Mouse (Mus musculus): Measurements from ENCODE around the gene Cep135.

The Cep135 gene

DNA sequence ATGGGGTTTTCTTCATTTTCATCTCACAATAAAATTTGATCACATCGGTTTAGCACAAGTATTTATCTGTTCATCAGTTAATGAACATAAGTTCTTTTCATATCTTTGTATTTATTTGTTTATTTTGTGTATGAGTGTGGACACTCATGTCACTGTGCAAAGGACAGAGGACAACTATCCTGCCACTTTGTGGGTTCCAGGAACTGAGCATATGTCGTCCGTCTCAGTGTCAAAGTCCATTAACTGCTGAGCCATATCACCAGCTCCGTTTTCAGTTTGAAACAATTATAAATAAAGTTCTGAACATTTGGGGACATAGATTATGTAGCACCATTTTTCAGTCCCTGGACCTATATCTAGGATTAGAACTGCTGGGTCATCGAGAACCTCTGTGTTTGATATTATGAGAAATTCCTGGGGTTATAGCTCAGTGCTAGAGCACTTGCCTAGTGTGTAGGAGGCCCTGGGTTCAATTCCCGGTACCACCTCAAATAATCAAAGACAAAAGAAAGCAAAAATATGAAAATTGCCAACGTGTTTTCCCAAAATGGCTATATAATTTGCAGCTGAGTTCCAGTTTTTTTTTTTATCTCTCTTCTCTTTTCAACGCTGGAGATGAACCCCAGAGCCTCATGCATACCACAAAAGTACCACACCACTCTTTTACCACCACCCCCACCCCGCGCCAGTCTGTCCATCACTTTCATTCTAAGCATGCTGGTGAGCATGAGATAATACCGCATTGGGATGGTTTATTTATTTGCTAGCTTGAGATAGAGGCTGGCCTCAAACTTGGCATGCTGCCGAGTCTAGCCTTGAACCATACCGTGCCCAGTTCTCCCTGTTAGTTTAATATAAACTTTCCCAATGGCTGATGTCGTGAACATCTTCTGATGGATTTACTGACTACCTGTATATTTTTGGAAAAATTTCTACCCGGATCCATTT, 96.4 kb downstream of the Cep135 start:
- no peak for DNase-seq (ENCODE audit: low read depth, low spot score)

DNA sequence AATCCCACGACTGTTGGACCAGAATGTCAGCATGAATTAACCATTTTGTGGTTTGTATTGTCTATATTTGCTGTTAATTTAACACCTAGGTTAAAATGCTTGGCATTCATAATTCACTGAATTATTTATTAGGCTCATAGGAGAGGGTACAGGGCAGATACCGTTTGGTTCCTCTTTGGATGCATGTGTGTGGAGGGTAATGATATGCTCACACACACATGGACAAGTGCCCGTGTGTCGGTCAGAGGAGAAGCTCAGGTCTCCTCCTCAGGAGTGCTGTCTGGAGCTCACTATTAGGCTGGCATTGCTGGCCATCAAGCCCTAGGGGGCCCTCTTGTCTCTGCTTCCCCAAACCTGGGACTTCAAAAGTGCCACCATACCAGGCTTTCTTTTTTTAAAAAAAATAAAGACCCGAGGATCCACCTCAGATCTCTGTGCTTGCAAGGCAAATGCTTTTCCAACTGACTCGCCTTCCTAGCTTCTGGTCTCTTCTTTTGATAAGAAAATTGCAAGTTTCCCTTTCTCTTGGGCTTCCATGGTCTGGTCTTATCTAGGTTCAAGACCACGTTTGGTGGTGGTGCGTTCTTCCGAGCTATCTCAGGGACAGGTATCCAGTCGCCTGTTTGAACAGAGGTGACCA, 99.6 kb downstream of the Cep135 start:
- DNase-seq (ENCODE audit: low read depth, low spot score), result no peak

DNA sequence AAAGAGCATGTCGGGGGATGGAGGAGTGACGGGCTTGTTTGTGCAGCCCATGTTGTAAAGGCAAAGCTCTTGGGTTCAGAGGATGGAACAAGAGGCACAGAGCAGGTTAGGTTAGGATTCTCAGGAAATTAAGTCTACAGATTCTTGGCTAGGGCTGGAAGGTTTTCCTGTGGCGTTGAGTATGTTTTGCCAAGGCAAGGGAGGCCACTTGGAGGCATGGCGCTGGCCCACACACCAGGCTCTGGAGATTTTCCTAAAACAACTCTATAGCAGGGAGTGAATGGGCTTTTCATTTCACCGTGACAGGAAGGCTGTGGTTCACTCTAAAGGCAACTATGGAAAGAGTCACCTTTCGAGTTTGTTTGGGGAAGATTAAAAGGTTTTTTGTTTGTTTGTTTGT, 100.1 kb downstream of the Cep135 start:
- no peak for DNase-seq (ENCODE audit: low read depth, low spot score)

DNA sequence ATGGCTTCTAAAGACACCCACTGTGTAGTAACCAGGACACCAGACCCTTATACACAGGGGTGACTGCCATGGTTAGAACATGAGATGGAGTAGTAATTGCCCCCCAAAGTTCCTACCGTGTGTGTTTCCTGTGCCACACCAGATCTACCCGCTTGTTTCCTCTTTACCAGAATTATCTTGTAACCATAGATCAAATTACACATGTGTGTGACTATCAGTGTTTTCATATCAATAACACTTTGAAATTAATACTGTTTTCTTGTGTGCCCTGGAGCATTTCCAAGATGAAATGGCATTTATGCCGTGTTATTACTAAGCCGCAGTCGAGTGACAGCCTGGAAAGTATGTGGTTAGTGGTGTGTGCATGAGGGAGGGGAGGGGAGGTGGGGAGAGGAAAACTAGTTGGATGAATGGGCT, 101.7 kb downstream of the Cep135 start:
- no peak for DNase-seq (ENCODE audit: low read depth, low spot score)

DNA sequence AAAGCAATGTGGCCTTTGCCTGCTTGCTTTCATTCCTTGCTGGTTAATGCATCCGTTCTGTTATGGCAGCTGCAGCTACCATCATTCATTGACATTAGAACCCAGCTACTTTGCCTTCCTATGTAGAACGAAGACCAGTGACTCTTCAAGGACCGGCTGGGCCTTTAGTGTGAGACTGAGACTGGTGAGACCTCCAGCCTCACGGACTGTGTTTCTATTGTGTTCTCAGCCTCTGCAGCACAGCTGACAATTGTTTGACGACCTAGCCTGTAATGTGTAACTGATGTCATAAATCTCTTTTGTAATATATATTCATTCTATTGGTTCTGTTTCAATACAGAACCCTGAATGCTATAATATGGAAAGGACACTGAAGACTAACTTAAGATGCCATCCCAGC, 102.8 kb downstream of the Cep135 start:
- DNase-seq (ENCODE audit: low read depth, low spot score), result no peak

DNA sequence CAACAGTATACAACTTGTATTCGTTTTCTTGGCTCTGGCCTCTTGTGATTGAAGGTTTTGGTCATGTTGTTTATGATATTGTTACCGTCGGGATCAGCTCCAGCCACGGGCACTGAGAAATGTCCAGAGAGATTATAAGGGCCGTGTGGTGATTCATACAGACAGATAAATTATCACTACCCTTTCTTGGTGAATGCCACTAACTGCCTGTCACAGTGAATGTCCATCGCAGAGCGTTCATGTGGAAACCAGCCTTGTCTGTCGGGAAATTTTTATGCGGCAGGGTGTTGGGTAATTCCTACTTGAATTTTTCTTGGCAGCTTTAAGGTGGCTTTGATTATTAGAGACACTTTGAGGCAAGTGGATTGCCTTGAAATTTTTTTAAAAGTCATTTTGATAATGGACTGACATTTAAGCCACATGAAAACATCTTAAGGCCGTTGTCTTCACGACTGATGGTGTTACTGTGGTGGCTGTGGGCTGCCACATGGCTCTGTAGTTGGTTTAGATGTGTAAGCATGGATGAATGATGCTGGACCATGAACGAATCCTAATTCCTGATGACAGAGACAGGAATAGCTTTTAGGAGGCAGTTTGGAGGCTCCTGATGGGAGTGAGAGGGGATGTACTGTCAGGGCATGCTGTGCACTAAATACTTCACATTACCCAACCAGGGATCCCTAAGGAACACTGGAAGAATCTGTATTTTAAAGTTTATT, 103.4 kb downstream of the Cep135 start:
- no peak for DNase-seq (ENCODE audit: low read depth, low spot score)

Measured in c-Kit-negative CD71-positive TER-119-positive erythroid progenitor cells, embryonic 14.5 days (primary cell).